Mouse (Mus musculus) bone marrow macrophage, adult 2 months (primary cell): ENCODE data around the gene Mcm3ap.

Experiments used
- CTCF ChIP-seq: IDR thresholded peaks from 2 replicates; pipeline ENCODE4 v1.5.1; 2012; ENCODE audit warnings: low read depth, mild to moderate bottlenecking, low read length, moderate library complexity
- POLR2A ChIP-seq: IDR thresholded peaks from 2 replicates; pipeline ENCODE4 v1.6.1; 2012; ENCODE audit warnings: mild to moderate bottlenecking, low read depth, low read length, borderline replicate concordance

GRCm38 (mm10) chr10:76425674-76426073, 43.1 kb upstream of the Mcm3ap start:
- TF ChIP-seq CTCF (no peak), POLR2A (no peak)
